Mouse (Mus musculus) liver, adult (tissue): Measurements from ENCODE around the gene Olfr937.

Source experiments
- GATA4 ChIP-seq: IDR thresholded peaks from 2 replicates; pipeline ENCODE4 v1.6.1; 2014; ENCODE audit warnings: mild to moderate bottlenecking, low read length; ENCODE audit not compliant: insufficient replicate concordance

Gene Olfr937

DNA sequence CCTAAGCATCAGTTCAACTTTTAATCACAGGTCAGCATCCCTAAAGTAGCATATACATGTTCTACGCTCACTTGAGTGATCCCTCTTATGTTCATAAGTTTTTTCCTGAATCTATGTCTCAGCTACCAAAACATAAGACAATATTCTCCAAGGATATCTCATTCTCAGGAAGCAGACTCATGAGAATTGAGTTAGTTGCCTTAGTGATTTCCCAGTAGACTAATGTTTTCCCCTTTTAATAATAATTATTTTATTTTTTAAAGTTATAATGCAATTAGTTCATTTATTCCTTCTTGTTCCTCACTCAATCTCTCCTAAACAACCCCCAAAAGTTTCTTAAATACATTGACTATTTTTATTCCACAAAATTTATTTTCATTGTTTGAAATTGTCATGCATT lies at the start of gene Olfr937:
Olfr937 (minus strand) TSS at position 101 of the 400 bp plus-strand sequence.
- no peak for TF ChIP-seq GATA4

- TF ChIP-seq GATA4: no peak
Observed at GRCm38 (mm10) chr9:39078787-39079186, 14.0 kb upstream of the Olfr937 start, which contains the start of gene Olfr938. Gene Olfr938 (minus strand): TSS chr9:39078887.

DNA sequence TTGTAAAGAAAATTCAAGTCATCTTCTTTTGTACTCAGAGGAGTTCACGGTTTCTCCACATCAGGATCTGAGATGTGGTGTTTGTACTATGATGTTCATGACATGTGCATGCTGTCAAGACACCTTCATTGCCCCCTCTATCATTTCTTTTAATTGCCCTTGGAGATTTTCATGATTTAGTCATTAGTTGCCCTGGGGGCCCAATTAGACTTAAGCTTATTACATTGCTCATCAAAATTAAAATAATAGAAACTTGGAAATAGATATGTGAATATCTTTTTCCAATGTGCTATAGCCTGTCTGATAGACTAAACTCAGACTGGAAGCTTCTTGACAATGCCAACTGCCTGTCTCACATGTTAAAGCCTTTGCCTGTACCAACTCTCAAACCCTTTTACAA lies 41.5 kb downstream of the Olfr937 start, which contains the start of gene Olfr146:
Olfr146 (minus strand) TSS at position 101 of the 400 bp plus-strand sequence.
- no peak for TF ChIP-seq GATA4
